Mouse (Mus musculus) megakaryocyte, embryonic 14.5 days (primary cell): ENCODE results near the gene Cacng3.

ENCODE experiments used
- FLI1 ChIP-seq: IDR thresholded peaks from 2 replicates; pipeline ENCODE4 v1.6.1; 2012; ENCODE audit warnings: low read length, inconsistent platforms, mixed read lengths
- GATA1 ChIP-seq: IDR thresholded peaks from 3 replicates; pipeline ENCODE4 v1.6.1; 2012; ENCODE audit warnings: mixed read lengths, low read length, inconsistent platforms, borderline replicate concordance

- TF ChIP-seq GATA1 (no peak), FLI1 (no peak)
Measured at GRCm38 (mm10) chr7:122706736-122707135, 36.4 kb downstream of the Cacng3 start.
